Mouse (Mus musculus) bone marrow macrophage, adult 2 months (primary cell): ENCODE results near the gene Gckr.

Experiments
- CTCF ChIP-seq: IDR thresholded peaks from 2 replicates; pipeline ENCODE4 v1.5.1; 2012; ENCODE audit warnings: low read depth, mild to moderate bottlenecking, low read length, moderate library complexity
- POLR2A ChIP-seq: IDR thresholded peaks from 2 replicates; pipeline ENCODE4 v1.6.1; 2012; ENCODE audit warnings: mild to moderate bottlenecking, low read depth, low read length, borderline replicate concordance

GRCm38 (mm10) chr5:31295606-31296141 is 1.6 kb upstream of the Gckr start, which contains the start of gene Fndc4:
- TF ChIP-seq CTCF (no peak), POLR2A (no peak)
